Mouse (Mus musculus): ENCODE data around the gene Tfeb.

The Tfeb gene

GRCm38 (mm10) chr17:47712889-47713571, 23.8 kb upstream of the Tfeb start:
- no peak for DNase-seq (ENCODE audit: low spot score)

GRCm38 (mm10) chr17:47715037-47715436, 21.8 kb upstream of the Tfeb start:
- no peak for DNase-seq (ENCODE audit: low spot score)

GRCm38 (mm10) chr17:47721183-47721582, 15.6 kb upstream of the Tfeb start:
- no peak for DNase-seq (ENCODE audit: low spot score)

GRCm38 (mm10) chr17:47726566-47726965, 10.3 kb upstream of the Tfeb start, which contains the start of gene Pgc:
Gene Pgc (plus strand): TSS chr17:47726842.
- no peak for DNase-seq (ENCODE audit: low spot score)

GRCm38 (mm10) chr17:47730633-47731575, 5.9 kb upstream of the Tfeb start:
- no peak for DNase-seq (ENCODE audit: low spot score)

- DNase-seq (ENCODE audit: low spot score): no peak
Observed at GRCm38 (mm10) chr17:47735553-47736100, 1.2 kb upstream of the Tfeb start.

GRCm38 (mm10) chr17:47737271-47738065, 638 bp downstream of the Tfeb start:
- peak; percentile 92 for DNase-seq (ENCODE audit: low spot score)

- DNase-seq (ENCODE audit: low spot score): peak; percentile 86
Observed at GRCm38 (mm10) chr17:47738066-47738878, 1.4 kb downstream of the Tfeb start.

- no peak for DNase-seq (ENCODE audit: low spot score)
Observed at GRCm38 (mm10) chr17:47738879-47739798, 2.3 kb downstream of the Tfeb start.

- no peak for DNase-seq (ENCODE audit: low spot score)
Observed at GRCm38 (mm10) chr17:47740186-47740585, 3.4 kb downstream of the Tfeb start.

- no peak for DNase-seq (ENCODE audit: low spot score)
Observed at GRCm38 (mm10) chr17:47742991-47743734, 6.3 kb downstream of the Tfeb start.

GRCm38 (mm10) chr17:47744086-47744485, 7.3 kb downstream of the Tfeb start:
- no peak for DNase-seq (ENCODE audit: low spot score)

- no peak for DNase-seq (ENCODE audit: low spot score)
Observed at GRCm38 (mm10) chr17:47744746-47745368, 8.0 kb downstream of the Tfeb start.

GRCm38 (mm10) chr17:47748791-47749553, 12.1 kb downstream of the Tfeb start:
- no peak for DNase-seq (ENCODE audit: low spot score)

GRCm38 (mm10) chr17:47749626-47750025, 12.8 kb downstream of the Tfeb start:
- DNase-seq (ENCODE audit: low spot score): no peak

GRCm38 (mm10) chr17:47750101-47750500, 13.3 kb downstream of the Tfeb start:
- peak; percentile 63 for DNase-seq (ENCODE audit: low spot score)

- DNase-seq (ENCODE audit: low spot score): no peak
Observed at GRCm38 (mm10) chr17:47751811-47752210, 15.0 kb downstream of the Tfeb start.
